Mouse (Mus musculus): ENCODE results near the gene Fggy. TPM values are rescaled to one million over a fixed set of nuclear protein-coding genes. Genes with fewer than 3 reads are reported as not detected.
A peak's percentile ranks its signal among the peaks of the same experiment; 100 is the strongest.

Gene Fggy
- polyA plus RNA-seq, 1 experiment = 12.6 TPM

GRCm38 (mm10) chr4:95847219-95847618 lies 289.9 kb downstream of the Fggy start:
- DNase-seq (ENCODE audit: extremely low spot score in 1 of 2, low spot score in 1 of 2) = no peak

DNA sequence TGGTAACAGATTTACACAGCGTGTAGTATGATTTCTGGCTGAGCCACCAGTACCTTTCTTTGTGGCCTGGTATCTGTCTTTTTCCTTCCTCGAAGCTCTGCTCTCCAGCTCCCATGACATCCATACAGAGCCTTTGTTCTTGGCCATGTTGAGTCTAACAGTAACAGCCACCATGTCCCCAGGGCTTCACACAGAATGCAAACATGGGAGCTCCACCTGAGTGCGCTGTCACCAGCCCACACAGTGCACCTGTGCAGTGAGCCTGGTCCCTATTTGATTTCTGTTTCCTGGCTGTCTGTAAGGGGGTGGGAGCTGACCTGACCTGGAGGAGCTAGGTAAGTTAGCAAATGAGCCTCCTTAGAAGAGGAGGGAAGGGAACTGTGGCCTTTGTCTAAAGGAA lies 290.4 kb downstream of the Fggy start:
- no peak for DNase-seq (ENCODE audit: extremely low spot score in 1 of 2, low spot score in 1 of 2)

DNA sequence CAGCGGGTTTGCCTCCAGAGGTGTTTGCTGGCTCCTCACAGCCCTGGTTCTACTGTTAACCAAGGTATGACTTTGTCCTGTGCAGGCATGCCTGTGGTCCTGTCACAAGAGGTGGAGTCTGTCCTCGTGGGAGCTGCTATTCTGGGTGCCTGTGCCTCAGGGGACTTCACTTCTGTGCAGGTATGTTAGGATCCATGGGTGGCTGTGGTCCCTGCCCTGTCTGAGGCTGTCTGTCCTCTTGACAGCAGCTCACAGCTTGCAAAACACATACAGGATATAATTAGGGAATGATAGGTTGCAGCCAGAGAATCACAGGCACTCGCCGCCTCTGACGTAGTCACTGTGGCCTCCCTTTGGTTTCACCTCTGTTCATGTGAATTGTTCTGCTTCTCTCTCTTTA lies 292.2 kb downstream of the Fggy start:
- DNase-seq (ENCODE audit: extremely low spot score in 1 of 2, low spot score in 1 of 2) = no peak

- DNase-seq (ENCODE audit: extremely low spot score in 1 of 2, low spot score in 1 of 2) = no peak
These were observed 292.9 kb downstream of the Fggy start for GRCm38 (mm10) chr4:95850044-95850739.

DNA sequence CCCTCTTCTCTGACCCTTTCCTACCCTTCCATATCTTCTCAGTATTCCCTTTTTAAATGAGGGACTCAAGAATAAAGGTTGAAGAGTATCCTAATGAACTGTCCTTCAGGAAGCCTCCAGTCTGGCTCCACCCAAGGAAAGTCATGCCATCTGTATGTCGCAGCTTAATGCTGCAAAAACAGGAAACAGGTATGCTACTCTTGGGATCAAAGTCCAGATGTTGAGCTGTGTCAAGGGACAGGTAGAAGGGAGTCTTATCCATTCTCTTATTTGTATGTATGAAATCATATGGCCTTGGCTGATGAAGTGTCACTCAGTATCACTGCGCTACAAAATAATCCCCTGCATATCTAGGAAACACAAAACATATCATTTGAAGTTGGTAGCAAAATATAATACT lies 294.9 kb downstream of the Fggy start:
- DNase-seq (ENCODE audit: extremely low spot score in 1 of 2, low spot score in 1 of 2) = no peak

- DNase-seq (ENCODE audit: extremely low spot score in 1 of 2, low spot score in 1 of 2) = no peak
These were observed 298.7 kb downstream of the Fggy start for GRCm38 (mm10) chr4:95856008-95856407.

DNA sequence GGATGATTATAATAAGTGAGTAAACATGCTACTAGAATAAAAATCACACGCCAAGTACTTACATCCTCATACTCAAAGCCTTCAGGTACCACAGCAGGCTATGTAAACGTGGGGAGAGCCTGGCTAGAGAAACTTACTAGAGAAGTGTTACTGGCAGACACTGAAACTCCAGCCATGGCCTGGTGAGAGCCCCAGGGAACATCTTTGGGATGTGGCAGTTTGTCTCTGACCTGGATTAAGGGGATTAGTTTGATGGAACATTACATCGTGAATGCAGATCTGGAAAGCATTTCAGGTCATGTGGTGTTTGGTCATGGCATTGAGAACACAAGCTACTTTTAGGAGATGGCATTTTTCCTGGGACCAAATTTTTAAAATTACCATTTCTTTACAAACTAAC lies 303.3 kb downstream of the Fggy start:
- no peak for DNase-seq (ENCODE audit: extremely low spot score in 1 of 2, low spot score in 1 of 2)

DNA sequence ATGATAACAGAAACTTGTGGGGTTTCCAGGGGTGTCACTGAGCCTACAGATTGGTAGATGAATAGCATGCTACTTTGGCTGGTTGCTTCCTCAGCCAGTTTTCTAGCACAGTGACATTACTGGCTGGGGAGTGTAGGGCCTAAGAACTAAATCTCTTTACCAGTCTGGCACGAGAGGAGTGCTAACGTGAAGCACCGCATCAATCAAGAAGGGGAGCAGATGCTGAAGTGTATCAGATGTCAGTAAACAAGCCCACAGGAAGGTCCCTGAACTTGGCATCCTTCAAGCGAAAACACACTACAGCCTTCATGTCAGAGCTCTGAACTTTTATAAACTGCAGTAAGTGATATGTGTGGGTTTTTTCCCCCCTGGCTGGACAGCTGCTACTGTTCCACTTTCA lies 303.8 kb downstream of the Fggy start:
- DNase-seq (ENCODE audit: extremely low spot score in 1 of 2, low spot score in 1 of 2) = no peak

GRCm38 (mm10) chr4:95861741-95862155 lies 304.4 kb downstream of the Fggy start:
- DNase-seq (ENCODE audit: extremely low spot score in 1 of 2, low spot score in 1 of 2) = no peak

DNA sequence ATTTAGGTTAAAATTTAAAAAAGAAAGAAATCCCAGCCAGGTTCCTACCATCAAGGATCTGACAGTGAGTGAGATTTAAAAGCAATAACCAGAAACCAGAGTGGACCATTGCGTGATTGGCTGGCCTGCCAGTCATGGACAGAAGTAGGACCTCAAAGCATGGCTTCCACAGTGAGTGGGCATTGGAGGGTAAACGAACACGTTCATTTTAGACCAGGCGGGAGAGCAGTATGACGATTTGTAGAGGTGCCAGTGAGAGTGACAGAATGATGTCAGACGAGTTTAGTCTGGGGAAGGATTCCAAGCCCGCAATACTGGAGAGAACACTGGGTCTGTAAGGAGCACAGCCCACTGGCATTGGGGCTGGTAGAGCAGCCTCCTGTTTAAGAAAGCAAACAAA lies 305.0 kb downstream of the Fggy start:
- no peak for DNase-seq (ENCODE audit: extremely low spot score in 1 of 2, low spot score in 1 of 2)

GRCm38 (mm10) chr4:95862781-95863499 lies 305.6 kb downstream of the Fggy start:
- DNase-seq (ENCODE audit: extremely low spot score in 1 of 2, low spot score in 1 of 2) = peak in 1 of 2 experiments; percentile 8

GRCm38 (mm10) chr4:95863500-95863803 lies 306.1 kb downstream of the Fggy start:
- no peak for DNase-seq (ENCODE audit: extremely low spot score in 1 of 2, low spot score in 1 of 2)

DNA sequence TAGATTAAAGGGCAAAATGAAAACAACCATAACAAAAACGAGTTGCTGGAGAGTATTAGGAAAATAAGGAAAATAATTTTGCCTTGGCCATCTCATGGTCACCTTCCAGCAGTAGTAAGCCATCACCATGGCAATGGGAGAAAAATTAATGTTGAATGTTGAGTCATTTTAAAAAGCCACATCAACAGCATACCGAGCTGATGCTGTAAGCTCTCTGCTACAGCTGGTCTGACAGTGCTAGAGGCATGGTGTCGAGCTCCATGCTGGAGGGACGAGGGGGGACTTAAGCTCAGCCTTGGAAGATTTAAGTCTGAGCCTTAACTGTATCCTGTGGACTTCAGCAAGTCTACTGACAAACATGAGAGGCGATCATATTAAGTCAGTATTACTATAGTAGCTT lies 307.9 kb downstream of the Fggy start:
- no peak for DNase-seq (ENCODE audit: extremely low spot score in 1 of 2, low spot score in 1 of 2)

GRCm38 (mm10) chr4:95865882-95866281 lies 308.6 kb downstream of the Fggy start:
- DNase-seq (ENCODE audit: extremely low spot score in 1 of 2, low spot score in 1 of 2) = no peak

GRCm38 (mm10) chr4:95867103-95867502 lies 309.8 kb downstream of the Fggy start:
- no peak for DNase-seq (ENCODE audit: extremely low spot score in 1 of 2, low spot score in 1 of 2)

DNA sequence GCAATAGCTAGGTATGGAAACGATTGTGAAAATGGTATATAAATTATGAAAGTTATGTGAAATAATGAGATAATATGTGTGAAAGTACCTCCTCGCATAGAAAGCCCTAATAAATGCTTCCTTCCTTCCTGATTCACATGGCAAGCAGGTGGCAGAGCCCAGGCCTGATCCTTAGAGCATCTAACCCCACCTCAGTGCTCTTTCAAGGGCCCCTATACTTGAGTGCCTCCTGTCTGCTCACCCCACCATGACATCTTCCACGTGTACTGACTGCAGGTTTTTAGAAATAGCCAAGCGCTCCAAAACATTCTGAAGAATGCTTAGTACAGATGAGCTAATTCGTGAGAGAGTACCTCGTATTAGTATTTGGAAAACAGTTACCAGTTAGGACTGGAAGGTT lies 311.0 kb downstream of the Fggy start:
- no peak for DNase-seq (ENCODE audit: extremely low spot score in 1 of 2, low spot score in 1 of 2)

DNA sequence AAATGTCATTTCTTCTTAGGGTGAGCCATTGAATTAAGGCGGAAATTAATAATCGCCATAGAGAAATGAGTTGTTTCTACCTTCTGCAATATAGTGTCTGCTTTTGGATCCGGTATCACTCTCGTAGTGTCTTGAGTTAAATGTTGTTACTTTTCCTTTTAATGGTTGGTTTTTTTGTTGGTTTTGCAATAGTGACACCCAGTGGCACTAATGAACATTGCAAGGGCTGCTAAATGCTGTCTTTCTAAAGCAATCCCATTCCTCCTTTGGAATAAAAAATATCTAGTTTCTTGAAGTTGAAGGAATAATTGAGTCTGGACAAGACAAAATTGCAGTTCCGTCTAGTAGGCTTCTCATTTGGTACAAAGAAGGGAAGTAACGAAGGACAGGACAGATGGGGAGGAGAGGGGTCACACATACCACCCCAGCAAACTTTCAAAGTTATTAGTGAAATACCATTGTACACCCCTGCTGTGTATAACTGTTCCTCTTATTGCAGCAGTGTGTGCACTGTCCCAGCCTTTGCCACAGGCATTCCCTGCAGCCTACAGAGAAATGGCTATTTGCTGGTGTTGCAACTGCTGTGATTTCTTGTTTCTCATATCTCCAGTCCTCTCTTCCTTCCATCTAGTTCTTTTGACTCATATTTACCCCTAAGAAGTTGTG lies 314.0 kb downstream of the Fggy start:
- DNase-seq (ENCODE audit: extremely low spot score in 1 of 2, low spot score in 1 of 2) = peak; percentile 24 to 83

GRCm38 (mm10) chr4:95875896-95876295 lies 318.6 kb downstream of the Fggy start:
- DNase-seq (ENCODE audit: extremely low spot score in 1 of 2, low spot score in 1 of 2) = peak in 1 of 2 experiments; percentile 30

DNA sequence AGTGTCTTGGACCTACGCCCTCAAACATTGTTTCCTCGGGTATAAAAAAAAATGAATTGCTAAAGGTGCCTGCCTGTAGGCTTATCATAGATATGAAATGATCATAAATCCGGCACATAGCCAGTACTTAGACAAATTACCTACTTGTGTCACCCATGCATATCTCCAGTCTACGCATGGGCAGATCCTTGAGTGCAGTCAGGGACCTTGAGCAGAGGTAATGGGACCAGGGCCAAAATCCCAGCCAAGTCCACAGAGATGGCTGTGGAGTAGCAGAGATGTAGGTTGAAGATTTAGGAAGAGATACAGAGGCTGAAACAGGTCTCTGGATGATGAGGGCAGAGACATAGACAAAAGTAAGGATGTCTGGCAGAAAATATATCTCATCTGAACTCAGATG lies 320.1 kb downstream of the Fggy start:
- no peak for DNase-seq (ENCODE audit: extremely low spot score in 1 of 2, low spot score in 1 of 2)

- no peak for DNase-seq (ENCODE audit: extremely low spot score in 1 of 2, low spot score in 1 of 2)
These were observed 324.5 kb downstream of the Fggy start for GRCm38 (mm10) chr4:95881751-95882350.
